Mouse (Mus musculus) CH12.LX (cell line): Measurements from ENCODE around the gene Reln.

Source experiments
- CTCF ChIP-seq, 2 experiments: IDR thresholded peaks in 1 of 2; conservative IDR thresholded peaks in 1 of 2; 2 replicates each; pipeline ENCODE4 v1.5.1; 2011 to 2012; ENCODE audit warnings: low read depth in 2 of 2, low read length in 2 of 2, improper control_type of control experiment in 1 of 2, inconsistent platforms in 1 of 2, mild to moderate bottlenecking in 1 of 2, moderate library complexity in 1 of 2
- JUN ChIP-seq: IDR thresholded peaks from 2 replicates; pipeline ENCODE4 v1.6.1; 2011; ENCODE audit warnings: low read depth, mild to moderate bottlenecking, low read length, improper control_type of control experiment, moderate library complexity; ENCODE audit not compliant: insufficient read depth
- MAX ChIP-seq: IDR thresholded peaks from 2 replicates; pipeline ENCODE4 v1.6.1; 2011; ENCODE audit warnings: low read length, improper control_type of control experiment
- ZNF384 ChIP-seq: IDR thresholded peaks from 2 replicates; pipeline ENCODE4 v1.6.1; 2012; ENCODE audit warnings: low read depth, low read length, improper control_type of control experiment, inconsistent platforms

- no peak for TF ChIP-seq ZNF384
- no peak for TF ChIP-seq CTCF (conservative IDR thresholded peaks at IDR 0.05 in 1 of 2, IDR thresholded peaks at IDR 0.05 in 1 of 2; ENCODE audit: low read depth in 2 of 2, low read length in 2 of 2)
- TF ChIP-seq JUN: no peak
- no peak for TF ChIP-seq MAX
These were observed 477.8 kb downstream of the Reln start for GRCm38 (mm10) chr5:21866750-21867149.
